Mouse (Mus musculus): ENCODE measurements around the gene Srgap3. TPM values are rescaled to one million over a fixed set of nuclear protein-coding genes. Genes with fewer than 3 reads are reported as not detected.

Srgap3 gene
- 22.0 and 25.1 TPM in 2 replicates for total RNA-seq (2021)
- long read RNA-seq, partial matches to known transcripts: 1 of 3 reads
- long read RNA-seq, other reads (novel, unspliced or antisense): 2 of 3 reads

DNA sequence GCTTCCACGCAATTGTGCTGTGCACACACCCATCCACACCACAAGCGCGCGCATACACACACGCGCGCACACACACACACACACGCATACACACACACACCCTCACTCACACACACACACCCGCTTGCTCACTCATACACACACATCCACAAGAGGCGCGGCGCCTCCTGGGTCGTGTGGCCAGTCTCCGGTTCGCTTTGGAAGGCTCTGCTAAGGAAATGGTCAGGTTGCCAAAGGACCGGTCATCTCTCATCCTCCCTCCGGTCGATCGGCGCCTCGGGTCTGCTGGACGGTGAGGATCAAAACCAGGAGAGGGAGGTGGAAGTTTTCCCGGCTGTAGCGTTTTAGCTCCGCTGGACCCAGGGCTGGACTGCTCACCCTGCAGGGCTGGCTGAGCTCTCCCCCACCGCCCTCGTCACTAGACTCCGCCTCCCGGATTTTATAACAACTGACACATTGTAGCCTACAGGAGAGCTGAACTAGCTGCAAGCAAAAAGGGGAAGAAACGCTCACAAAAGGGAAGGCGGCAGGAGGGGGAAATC lies at the start of gene Srgap3:
Gene Srgap3, minus strand, starts transcription at position 372 of the 542 bp plus-strand sequence.
- peak; percentile 77 for DNase-seq

- DNase-seq: no peak
Observed at GRCm38 (mm10) chr6:112995708-112996107, 48.6 kb upstream of the Srgap3 start.

GRCm38 (mm10) chr6:112990119-112990518 lies 43.1 kb upstream of the Srgap3 start:
- DNase-seq: no peak

- no peak for DNase-seq
Observed at GRCm38 (mm10) chr6:112985362-112986314, 38.6 kb upstream of the Srgap3 start.

- DNase-seq: no peak
Observed at GRCm38 (mm10) chr6:112982241-112982640, 35.2 kb upstream of the Srgap3 start.

DNA sequence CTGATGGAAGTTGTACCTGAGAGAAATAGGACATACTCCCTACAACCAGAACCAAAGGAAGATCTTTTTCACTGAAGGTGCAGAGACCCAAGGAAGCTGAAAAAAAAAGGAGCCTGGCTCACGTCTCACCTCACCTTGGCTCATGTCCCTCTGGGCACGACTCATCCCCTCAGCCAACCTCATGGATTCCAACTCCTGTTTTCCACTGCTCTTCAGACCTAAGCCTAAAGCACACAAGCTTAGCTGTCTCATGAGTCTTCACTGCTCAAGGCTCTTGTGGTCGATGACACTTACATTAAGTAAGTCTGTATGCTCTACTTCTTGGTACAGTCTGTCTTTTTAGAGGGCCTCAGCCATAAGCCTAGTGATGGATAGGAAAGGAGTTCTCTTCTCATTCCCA lies 31.9 kb upstream of the Srgap3 start:
- no peak for DNase-seq

- no peak for DNase-seq
Observed at GRCm38 (mm10) chr6:112977246-112977645, 30.2 kb upstream of the Srgap3 start.

DNA sequence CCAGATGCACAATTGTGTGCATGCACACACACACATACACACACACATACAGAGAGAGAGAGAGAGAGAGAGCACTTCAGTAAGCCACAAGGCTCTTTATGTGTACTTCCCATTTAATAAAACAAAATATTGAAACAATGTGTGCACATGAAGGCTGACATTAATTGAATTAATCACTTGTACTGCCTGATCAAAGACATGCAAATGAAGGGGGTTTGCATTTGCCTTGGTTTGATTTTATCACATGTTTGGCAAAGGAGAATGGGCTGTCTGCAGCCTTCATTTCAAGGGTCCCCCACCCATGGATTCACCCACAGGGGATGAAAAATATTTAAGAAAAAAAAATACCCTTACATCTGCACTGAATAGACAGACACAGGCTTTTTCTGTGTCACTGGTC lies 29.5 kb upstream of the Srgap3 start:
- DNase-seq: no peak

DNA sequence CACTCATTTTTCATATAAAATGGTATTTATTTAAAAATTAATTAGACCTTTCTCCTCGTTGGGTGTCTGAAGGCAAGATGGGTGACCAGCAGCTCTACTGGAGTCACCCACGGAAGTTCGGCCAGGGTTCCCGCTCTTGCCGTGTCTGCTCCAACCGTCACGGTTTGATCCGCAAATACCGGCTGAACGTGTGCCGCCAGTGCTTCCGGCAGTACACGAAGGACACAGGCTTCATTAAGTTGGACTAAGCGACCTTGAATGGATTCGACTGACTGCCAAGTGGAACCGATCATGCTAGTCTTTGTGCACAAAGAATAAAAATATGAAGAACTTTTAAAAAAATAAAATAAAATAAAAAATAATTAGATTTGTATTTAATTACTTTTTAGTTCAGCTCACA lies 29.1 kb upstream of the Srgap3 start:
- peak; percentile 6 for DNase-seq

GRCm38 (mm10) chr6:112973786-112974720 lies 27.0 kb upstream of the Srgap3 start:
- no peak for DNase-seq

- DNase-seq: peak; percentile 37
Observed at GRCm38 (mm10) chr6:112972858-112973631, 26.0 kb upstream of the Srgap3 start.

GRCm38 (mm10) chr6:112972127-112972526 lies 25.1 kb upstream of the Srgap3 start:
- no peak for DNase-seq

DNA sequence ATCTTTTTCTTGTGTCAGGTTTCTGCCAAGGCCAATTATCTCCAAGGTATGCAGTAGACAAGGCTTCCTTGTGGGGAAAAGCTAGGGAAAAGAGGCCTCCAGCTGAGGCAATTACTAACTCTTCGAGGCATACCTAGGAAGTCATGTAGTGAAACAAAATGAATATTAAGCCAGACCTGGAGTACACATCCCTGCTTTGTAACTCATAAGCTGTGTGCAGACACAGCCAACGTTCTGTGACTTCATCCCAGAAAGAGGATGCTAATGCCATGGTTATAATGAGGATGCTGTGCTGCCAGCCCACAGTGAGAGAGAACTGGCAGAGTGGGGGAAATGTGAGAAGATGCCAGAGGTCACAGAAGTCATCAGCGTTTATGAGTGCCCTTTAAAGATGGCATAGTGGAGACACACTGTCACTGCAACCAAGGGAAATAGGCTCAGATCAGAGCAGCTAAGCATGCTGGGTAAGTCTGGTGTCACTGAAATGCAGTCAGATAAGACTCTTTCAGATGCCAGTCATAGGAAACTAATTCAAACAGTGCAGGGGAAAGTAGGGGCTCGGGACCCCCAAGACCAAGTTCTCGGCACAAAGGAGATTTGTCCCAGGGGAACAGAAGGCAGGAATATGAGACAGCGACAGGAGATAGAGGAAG lies 24.2 kb upstream of the Srgap3 start:
- no peak for DNase-seq

GRCm38 (mm10) chr6:112967359-112967758 lies 20.3 kb upstream of the Srgap3 start:
- no peak for DNase-seq

GRCm38 (mm10) chr6:112958360-112958759 lies 11.3 kb upstream of the Srgap3 start:
- no peak for DNase-seq

- no peak for DNase-seq
Observed at GRCm38 (mm10) chr6:112957583-112958280, 10.7 kb upstream of the Srgap3 start.

GRCm38 (mm10) chr6:112955773-112956172 lies 8.7 kb upstream of the Srgap3 start:
- DNase-seq: no peak

GRCm38 (mm10) chr6:112953905-112954304 lies 6.8 kb upstream of the Srgap3 start:
- DNase-seq: no peak

GRCm38 (mm10) chr6:112951254-112951653 lies 4.2 kb upstream of the Srgap3 start:
- peak; percentile 35 for DNase-seq

Data from adrenal gland, postnatal 25 days (tissue).